27 mouse cellular contexts compared by ENCODE assay signal in the genomic region with DNA sequence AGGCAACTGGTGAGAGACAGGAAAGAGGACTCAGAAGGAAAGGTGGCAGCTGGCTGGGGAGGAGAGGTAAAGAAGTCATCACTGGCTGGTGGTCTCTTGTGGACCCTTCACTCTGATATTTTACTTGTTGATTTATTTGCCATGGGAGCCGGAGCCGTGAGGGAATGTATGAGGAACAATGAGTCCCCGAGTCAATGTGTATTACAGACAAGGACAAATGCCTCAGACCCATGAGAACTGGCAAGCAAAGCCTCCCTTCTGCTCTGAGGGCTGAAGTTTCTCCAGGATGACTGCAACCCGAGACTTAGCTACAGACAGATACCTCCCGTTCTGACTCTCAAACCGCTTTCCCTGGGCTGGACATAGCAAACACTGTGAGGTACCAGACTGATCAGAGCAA. TPM values are rescaled to one million over a fixed set of nuclear protein-coding genes. Genes with fewer than 3 reads are reported as not detected.
"Had no signal": no experiment of that assay in that cellular context is flagged by ENCODE, and none has a peak within 500 bp of the region (broad histone marks: within the 10 kb centered on the region; RNA-seq: fewer than 3 reads in every experiment).

No protein-coding gene starts in this region.

- H3K27me3 ChIP-seq: embryonic facial prominence, embryonic 12.5 days; embryonic facial prominence, embryonic 13.5 days; forebrain, embryonic 12.5 days; forebrain, embryonic 13.5 days; forebrain, embryonic 15.5 days had no signal

- H3K36me3 ChIP-seq: embryonic facial prominence, embryonic 10.5 days; embryonic facial prominence, embryonic 12.5 days; embryonic facial prominence, embryonic 13.5 days; embryonic facial prominence, embryonic 15.5 days; forebrain, embryonic 10.5 days; forebrain, embryonic 12.5 days; forebrain, embryonic 15.5 days; heart, embryonic 10.5 days had no signal

- H3K27ac ChIP-seq: embryonic facial prominence, embryonic 10.5 days; embryonic facial prominence, embryonic 12.5 days; embryonic facial prominence, embryonic 13.5 days; embryonic facial prominence, embryonic 15.5 days; forebrain, embryonic 10.5 days; forebrain, embryonic 12.5 days; forebrain, embryonic 13.5 days; forebrain, embryonic 15.5 days; gastrocnemius, adult 2 months; heart, adult 2 months; heart, embryonic 10.5 days had no signal

- H3K4me3 ChIP-seq: embryonic facial prominence, embryonic 10.5 days; embryonic facial prominence, embryonic 12.5 days; embryonic facial prominence, embryonic 13.5 days; embryonic facial prominence, embryonic 15.5 days; erythroblast, embryonic 14.5 days; forebrain, embryonic 10.5 days; forebrain, embryonic 12.5 days; forebrain, embryonic 13.5 days; forebrain, embryonic 15.5 days; gastrocnemius, adult 2 months; heart, adult 2 months; heart, embryonic 10.5 days had no signal

- H3K4me1 ChIP-seq: embryonic facial prominence, embryonic 10.5 days; embryonic facial prominence, embryonic 12.5 days; embryonic facial prominence, embryonic 13.5 days; embryonic facial prominence, embryonic 15.5 days; forebrain, embryonic 10.5 days; forebrain, embryonic 12.5 days; forebrain, embryonic 13.5 days; forebrain, embryonic 15.5 days had no signal

- DNase-seq: cerebellum, postnatal 10 days; cerebellum, postnatal 14 days; cerebellum, postnatal 25 days; cerebellum, postnatal 36 days; embryo, embryonic 11 days; forebrain, postnatal 0 days; gastrocnemius, adult 2 months; gastrocnemius, postnatal 10 days; gastrocnemius, postnatal 14 days; gastrocnemius, postnatal 25 days; gastrocnemius, postnatal 36 days; heart, adult 11 months; heart, adult 18-20 months; heart, adult 2 months had no signal

RNA-seq across cellular contexts. Expression of gene Mmd2, which starts 7.7 kb away (rescaled TPM):
- total RNA-seq: common myeloid progenitor, adult 5-6 weeks; gastrocnemius, adult 18-20 months; gastrocnemius, adult 2 months; gastrocnemius, postnatal 25 days; gastrocnemius, postnatal 36 days; granulocyte monocyte progenitor cell, adult 5-6 weeks had no signal
- polyA plus RNA-seq: erythroblast, embryonic 14.5 days had no signal
